In the genomic region with DNA sequence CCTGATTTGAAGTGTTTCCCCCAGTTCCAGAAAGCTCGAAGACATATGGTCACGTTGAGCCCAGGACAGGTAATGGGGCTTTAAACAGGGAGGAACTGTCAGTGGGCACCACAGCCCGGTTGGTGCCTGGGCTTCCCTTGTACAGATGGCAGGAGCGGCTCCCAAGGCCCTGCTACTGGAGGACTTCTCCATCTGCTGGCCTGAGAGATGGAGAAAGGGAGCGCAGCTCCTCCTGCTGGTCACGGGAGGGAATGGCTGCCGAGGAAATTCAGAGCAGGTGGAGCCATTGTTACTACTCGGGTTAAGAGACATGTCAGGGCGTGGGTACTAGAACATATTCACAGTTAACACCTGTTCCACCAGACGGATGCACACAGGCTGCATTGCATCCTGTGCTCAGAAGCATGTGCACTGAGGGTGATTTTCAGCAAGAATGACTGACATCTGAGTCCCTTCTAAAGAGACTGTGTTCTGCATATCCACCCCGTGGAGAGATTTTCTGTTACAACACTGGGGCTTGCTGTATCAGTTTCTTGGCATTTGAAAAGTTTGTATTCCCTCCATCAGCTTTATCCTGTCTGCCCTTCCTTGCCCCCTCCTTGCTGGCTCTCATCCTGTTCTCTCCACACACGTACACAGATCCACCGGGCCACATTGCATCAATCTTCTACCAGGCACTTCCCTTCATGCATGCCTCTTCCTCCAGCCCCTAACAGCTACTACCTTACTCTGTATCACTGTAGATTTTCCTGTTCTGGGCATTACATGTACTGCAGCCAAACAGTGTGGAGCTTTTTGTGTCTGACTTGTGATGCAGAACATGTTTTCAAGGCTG, we compare ENCODE assay signal across 8 mouse cellular contexts. TPM values are rescaled to one million over a fixed set of nuclear protein-coding genes. Genes with fewer than 3 reads are reported as not detected.
DNase-seq lines count a peak whose midpoint lies in the region; ATAC-seq and TF ChIP-seq lines count a peak whose summit lies in the region.

No protein-coding gene starts in this region.

- no peaks in the 10 kb centered on the region for H3K79me2 ChIP-seq in heart, adult 2 months (replicated peaks; ENCODE audit: control insufficient read depth, insufficient read depth, low read length)

- H3K9ac ChIP-seq in heart, embryonic 11.5 days (ENCODE audit: low read depth, low read length): no peak overlapping the region
- H3K9ac ChIP-seq in heart, adult 2 months (ENCODE audit: low read depth, low read length): no peak overlapping the region
- H3K9ac ChIP-seq in limb, embryonic 13.5 days: no peak overlapping the region
- H3K9ac ChIP-seq in midbrain, postnatal 0 days (replicated peaks; ENCODE audit: low read length, poor library complexity, severe bottlenecking): no peak overlapping the region

- peak; percentile 98; the same call in 1 of the 2 replicates for TF ChIP-seq CTCF in heart, adult 2 months (IDR thresholded peaks at IDR 0.05)
- TF ChIP-seq CTCF in midbrain, postnatal 0 days (IDR thresholded peaks at IDR 0.05): peak; percentile 100

- no peak overlapping the region for H3K4me2 ChIP-seq in heart, embryonic 11.5 days
- no peak overlapping the region for H3K4me2 ChIP-seq in limb, embryonic 13.5 days (replicated peaks)
- no peak overlapping the region for H3K4me2 ChIP-seq in midbrain, postnatal 0 days (ENCODE audit: low read depth, low read length, poor library complexity, severe bottlenecking)

- no peak; the same call in 1 of the 2 replicates for ATAC-seq in heart, embryonic 11.5 days (replicated peaks; ENCODE audit: insufficient number of reproducible peaks, low FRiP score, low TSS enrichment)
- peak; percentile 54 for ATAC-seq in limb, embryonic 13.5 days (ENCODE audit: low FRiP score, low read depth)
- peak; percentile 77 for ATAC-seq in midbrain, postnatal 0 days (ENCODE audit: low FRiP score)

- WGBS in heart, embryonic 11.5 days (ENCODE audit: insufficient replicate concordance): 40% methylated on average over 13 of the region's 13 CpGs
- 44% methylated on average over 13 of the region's 13 CpGs for WGBS in embryonic facial prominence, embryonic 10.5 days
- WGBS in heart, adult 2 months: 32% methylated on average over 13 of the region's 13 CpGs
- WGBS in limb, embryonic 13.5 days: 37% methylated on average over 13 of the region's 13 CpGs
- WGBS in midbrain, postnatal 0 days: 35% methylated on average over 13 of the region's 13 CpGs

- H3K27me3 ChIP-seq in heart, embryonic 11.5 days (ENCODE audit: control insufficient read depth, insufficient read depth, low read length): no peaks in the 10 kb centered on the region
- no peaks in the 10 kb centered on the region for H3K27me3 ChIP-seq in embryonic facial prominence, embryonic 10.5 days (replicated peaks; ENCODE audit: low read depth, poor library complexity, severe bottlenecking)
- no peaks in the 10 kb centered on the region for H3K27me3 ChIP-seq in heart, adult 2 months (ENCODE audit: control insufficient read depth, insufficient read depth, low read length)
- H3K27me3 ChIP-seq in limb, embryonic 13.5 days: no peaks in the 10 kb centered on the region
- no peaks in the 10 kb centered on the region for H3K27me3 ChIP-seq in midbrain, postnatal 0 days (ENCODE audit: insufficient read depth, low read length)

- H3K9me3 ChIP-seq in heart, embryonic 11.5 days (replicated peaks; ENCODE audit: control insufficient read depth, low read length): no peaks in the 10 kb centered on the region
- H3K9me3 ChIP-seq in embryonic facial prominence, embryonic 10.5 days: no peaks in the 10 kb centered on the region
- H3K9me3 ChIP-seq in limb, embryonic 13.5 days: no peaks in the 10 kb centered on the region
- no peaks in the 10 kb centered on the region for H3K9me3 ChIP-seq in midbrain, postnatal 0 days (ENCODE audit: low read length)

- H3K27ac ChIP-seq in heart, embryonic 11.5 days (ENCODE audit: low read depth, low read length): no peak overlapping the region
- H3K27ac ChIP-seq in embryonic facial prominence, embryonic 10.5 days (replicated peaks): no peak overlapping the region
- H3K27ac ChIP-seq in heart, adult 2 months: no peak overlapping the region
- no peak overlapping the region for H3K27ac ChIP-seq in limb, embryonic 13.5 days
- no peak overlapping the region for H3K27ac ChIP-seq in midbrain, postnatal 0 days (ENCODE audit: low read depth, low read length)

- H3K4me3 ChIP-seq in heart, embryonic 11.5 days (ENCODE audit: low read depth, low read length): no peak overlapping the region
- no peak overlapping the region for H3K4me3 ChIP-seq in embryonic facial prominence, embryonic 10.5 days
- no peak overlapping the region for H3K4me3 ChIP-seq in heart, adult 2 months
- H3K4me3 ChIP-seq in limb, embryonic 13.5 days: no peak overlapping the region
- H3K4me3 ChIP-seq in midbrain, postnatal 0 days (ENCODE audit: low read depth, low read length): no peak overlapping the region

- H3K36me3 ChIP-seq in heart, embryonic 11.5 days (ENCODE audit: control insufficient read depth, insufficient read depth, low read length): no peaks in the 10 kb centered on the region
- peaks cover 55% of the 10 kb centered on the region for H3K36me3 ChIP-seq in embryonic facial prominence, embryonic 10.5 days (replicated peaks)
- no peaks in the 10 kb centered on the region for H3K36me3 ChIP-seq in heart, adult 2 months (ENCODE audit: control insufficient read depth, insufficient read depth, low read length)
- peaks cover 20% of the 10 kb centered on the region for H3K36me3 ChIP-seq in limb, embryonic 13.5 days
- peaks cover 6% of the 10 kb centered on the region; the same call in 1 of the 2 replicates for H3K36me3 ChIP-seq in midbrain, postnatal 0 days (ENCODE audit: insufficient read depth, low read length)

- H3K4me1 ChIP-seq in heart, embryonic 11.5 days (ENCODE audit: control insufficient read depth, insufficient read depth, low read length): no peaks in the 10 kb centered on the region
- no peaks in the 10 kb centered on the region for H3K4me1 ChIP-seq in embryonic facial prominence, embryonic 10.5 days
- H3K4me1 ChIP-seq in heart, adult 2 months (ENCODE audit: control insufficient read depth, insufficient read depth, low read length): no peaks in the 10 kb centered on the region; the same call in 1 of the 2 replicates
- no peaks in the 10 kb centered on the region for H3K4me1 ChIP-seq in limb, embryonic 13.5 days
- H3K4me1 ChIP-seq in midbrain, postnatal 0 days (ENCODE audit: insufficient read depth, low read length): no peaks in the 10 kb centered on the region

- peak; percentile 96 for TF ChIP-seq EP300 in heart, adult 2 months (IDR thresholded peaks at IDR 0.05; ENCODE audit: insufficient read depth, low read depth, low read length)

- intact Hi-C loops in heart, adult 2 months (cut with DNase I): loop anchor here (1.0 to 10.0 kb wide), 3 partner anchors 83 to 498 kb away; partner anchors contain the start of gene Sema5b

- TF ChIP-seq POLR2A in heart, adult 2 months (IDR thresholded peaks at IDR 0.05; ENCODE audit: insufficient read depth, low read depth, low read length): no peak

- DNase-seq in heart, adult 11 months: peak; percentile 96
- DNase-seq in embryonic facial prominence, embryonic 10.5 days (ENCODE audit: low spot score): peak; percentile 84
- DNase-seq in heart, adult 2 months: peak; percentile 80 to 86
- peak; percentile 88 for DNase-seq in kidney, adult 9 months
- peak; percentile 86 for DNase-seq in midbrain, postnatal 0 days (ENCODE audit: low spot score)
- peak; percentile 67 to 76 for DNase-seq in spleen, postnatal 14 days (ENCODE audit: low spot score in 2 of 2)

RNA-seq across cellular contexts. Expression of gene Hspbap1, which starts 47.3 kb away (rescaled TPM):
- polyA plus RNA-seq in heart, embryonic 11.5 days (2014; fragmentation: Nextera tagmentation; extraction: Ambion mirVana): 12.7 and 13.3 TPM in 2 replicates
- 30.2 and 31.7 TPM in 2 replicates for polyA plus RNA-seq in embryonic facial prominence, embryonic 10.5 days (2016; fragmentation: Nextera tagmentation; extraction: Ambion mirVana)
- total RNA-seq in heart, adult 2 months (2021): 1 to 10 TPM; 2.5 to 2.6 TPM
- polyA plus RNA-seq in heart, adult 2 months (2012; rRNA removed): 2.1 and 3.1 TPM in 2 replicates
- 17.5 and 19.0 TPM in 2 replicates for polyA plus RNA-seq in limb, embryonic 13.5 days (2015; fragmentation: Nextera tagmentation; extraction: Ambion mirVana)
- total RNA-seq in midbrain, postnatal 0 days (2014; rRNA removed): 5.2 and 5.3 TPM in 2 replicates
- polyA plus RNA-seq in midbrain, postnatal 0 days (2015; fragmentation: Nextera tagmentation; extraction: Ambion mirVana): 4.7 and 5.0 TPM in 2 replicates

RNA-seq across cellular contexts. Expression of gene Dirc2, which starts 48.3 kb away (rescaled TPM):
- polyA plus RNA-seq in heart, embryonic 11.5 days (2014; fragmentation: Nextera tagmentation; extraction: Ambion mirVana): 11.3 and 12.0 TPM in 2 replicates
- polyA plus RNA-seq in embryonic facial prominence, embryonic 10.5 days (2016; fragmentation: Nextera tagmentation; extraction: Ambion mirVana): 11.1 and 12.0 TPM in 2 replicates
- 10 to 100 TPM; 49.9 to 61.9 TPM for total RNA-seq in heart, adult 2 months (2021)
- polyA plus RNA-seq in heart, adult 2 months (2012; rRNA removed): 43.2 and 67.5 TPM in 2 replicates
- 14.6 and 14.7 TPM in 2 replicates for polyA plus RNA-seq in limb, embryonic 13.5 days (2015; fragmentation: Nextera tagmentation; extraction: Ambion mirVana)
- 84.3 and 87.8 TPM in 2 replicates for total RNA-seq in midbrain, postnatal 0 days (2014; rRNA removed)
- polyA plus RNA-seq in midbrain, postnatal 0 days (2015; fragmentation: Nextera tagmentation; extraction: Ambion mirVana): 31.1 and 35.2 TPM in 2 replicates

RNA-seq across cellular contexts. Expression of gene Parp14, which starts 53.9 kb away (rescaled TPM):
- 0.29 and 0.35 TPM in 2 replicates for polyA plus RNA-seq in heart, embryonic 11.5 days (2014; fragmentation: Nextera tagmentation; extraction: Ambion mirVana)
- 0.26 and 0.43 TPM in 2 replicates for polyA plus RNA-seq in embryonic facial prominence, embryonic 10.5 days (2016; fragmentation: Nextera tagmentation; extraction: Ambion mirVana)
- total RNA-seq in heart, adult 2 months (2021): 10 to 100 TPM in 1 of 2 experiments, 1 to 10 TPM in 1; 9.9 to 11.3 TPM
- polyA plus RNA-seq in heart, adult 2 months (2012; rRNA removed): 3.8 and 5.9 TPM in 2 replicates
- 0.57 and 0.59 TPM in 2 replicates for polyA plus RNA-seq in limb, embryonic 13.5 days (2015; fragmentation: Nextera tagmentation; extraction: Ambion mirVana)
- total RNA-seq in midbrain, postnatal 0 days (2014; rRNA removed): 0.85 and 1.2 TPM in 2 replicates
- polyA plus RNA-seq in midbrain, postnatal 0 days (2015; fragmentation: Nextera tagmentation; extraction: Ambion mirVana): 0.22 and 0.27 TPM in 2 replicates
